Mouse (Mus musculus) olfactory bulb, adult 2 months (tissue): ENCODE data around the gene Stac.

Experiments
- CTCF ChIP-seq: fragments of 200-500 bp; IDR thresholded peaks from 2 replicates; pipeline ENCODE4 v1.5.1; 2012; ENCODE audit warnings: low read depth, mild to moderate bottlenecking, low read length, moderate library complexity; ENCODE audit not compliant: insufficient read depth
- POLR2A ChIP-seq: fragments of 200-500 bp; IDR thresholded peaks from 2 replicates; pipeline ENCODE4 v1.6.1; 2012; ENCODE audit warnings: mild to moderate bottlenecking, low read depth, low read length, moderate library complexity; ENCODE audit not compliant: insufficient read depth

DNA sequence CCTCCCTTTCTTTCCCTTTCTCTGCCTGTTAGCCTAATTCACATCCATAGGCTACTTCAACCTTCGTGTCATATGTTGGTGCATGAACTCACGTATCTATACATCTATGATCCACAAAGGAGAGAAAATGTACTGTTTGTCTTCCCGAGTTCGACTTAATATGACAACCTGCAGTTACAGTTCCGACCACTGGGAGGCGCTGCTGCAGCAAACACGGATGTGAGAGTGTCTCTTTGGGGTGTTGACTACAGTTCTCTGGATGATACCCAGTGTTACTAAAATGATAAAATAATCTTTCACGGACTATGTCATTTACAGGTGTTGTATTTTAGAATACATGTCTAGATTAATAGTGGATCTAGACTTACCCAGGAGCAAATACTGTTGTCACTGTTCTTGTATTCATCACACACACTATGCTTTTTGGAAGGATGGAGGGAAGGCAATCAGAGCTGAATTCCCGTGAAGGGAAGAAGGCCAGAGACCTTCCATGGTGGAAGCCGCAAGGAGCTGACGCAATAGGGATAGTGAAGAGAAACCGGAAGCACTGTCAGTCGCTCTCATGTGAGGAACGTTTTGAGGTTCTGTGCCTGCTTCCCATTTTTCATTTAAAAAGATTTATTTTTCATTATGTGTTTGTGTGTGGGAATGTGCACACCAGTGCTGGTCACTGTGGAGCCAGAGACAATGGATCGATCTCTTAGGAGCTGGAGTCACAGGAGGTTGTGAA lies 138.5 kb downstream of the Stac start:
- TF ChIP-seq POLR2A (no peak), CTCF (0 out of 2 replicates have a peak, but pooled peaks have one; percentile 16)
